Mouse (Mus musculus): ENCODE measurements around the gene Ube2e3. TPM values are rescaled to one million over a fixed set of nuclear protein-coding genes. Genes with fewer than 3 reads are reported as not detected.

Ube2e3 gene
- polyA plus RNA-seq, 1 experiment from 2014 or later = 134 TPM

DNA sequence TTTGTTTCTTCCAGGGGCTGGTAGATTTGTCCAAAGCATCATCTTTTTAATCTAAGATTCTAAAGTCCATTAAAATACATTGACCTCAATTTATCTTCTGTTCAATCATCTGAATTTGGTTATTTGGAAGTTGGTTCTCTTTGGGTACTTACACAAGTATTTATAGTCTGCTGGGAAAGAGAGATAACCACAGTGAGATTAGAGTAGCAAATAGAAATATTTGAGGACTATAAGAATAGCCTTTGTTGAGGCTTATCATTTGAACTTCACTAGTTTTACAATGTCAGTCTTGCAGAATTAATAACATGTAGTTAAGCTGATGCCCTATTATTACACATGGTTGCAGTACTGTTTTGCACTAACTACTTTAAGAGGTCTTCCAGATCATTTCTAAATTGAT lies 43.6 kb downstream of the Ube2e3 start:
- H3K27me3 ChIP-seq (ENCODE audit: insufficient read depth, low read length) = no peaks in the 10 kb centered on the region
- H3K9ac ChIP-seq (ENCODE audit: low read depth, low read length) = no peak overlapping the region
- H3K4me1 ChIP-seq (replicated peaks; ENCODE audit: insufficient read depth, low read length) = no peaks in the 10 kb centered on the region
- no peak overlapping the region for H3K27ac ChIP-seq
- TF ChIP-seq CTCF (IDR thresholded peaks at IDR 0.05; ENCODE audit: low read depth) = no peak
- no peak for ATAC-seq (replicated peaks; ENCODE audit: low FRiP score, low read depth)
- H3K36me3 ChIP-seq (ENCODE audit: insufficient read depth, low read length) = no peaks in the 10 kb centered on the region
- H3K4me2 ChIP-seq (ENCODE audit: low read length) = no peak overlapping the region
- no peak overlapping the region for H3K4me3 ChIP-seq (replicated peaks; ENCODE audit: low read depth, low read length)
- DNase-seq (ENCODE audit: low spot score) = no peak
- H3K9me3 ChIP-seq (replicated peaks; ENCODE audit: low read length) = no peaks in the 10 kb centered on the region

DNA sequence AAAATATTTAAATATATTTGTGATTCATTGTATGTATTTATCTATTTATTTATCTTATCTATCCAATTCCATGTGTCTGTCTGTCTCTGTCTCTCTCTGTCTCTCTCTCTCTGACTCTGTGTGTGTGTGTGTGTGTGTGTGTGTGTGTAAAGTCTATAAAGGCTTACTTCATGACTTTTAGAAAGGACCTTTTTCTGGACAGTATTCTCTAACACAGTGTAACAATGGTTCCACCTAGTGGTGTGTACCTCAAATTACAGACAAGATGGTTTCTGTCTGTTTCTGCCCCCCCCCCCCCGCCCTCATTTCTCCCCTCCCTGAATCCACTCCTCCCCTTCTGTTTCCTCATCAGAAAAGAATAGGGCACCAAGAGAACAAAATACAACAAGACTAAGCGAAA lies 46.9 kb downstream of the Ube2e3 start:
- no peak overlapping the region for H3K9ac ChIP-seq (ENCODE audit: low read depth, low read length)
- DNase-seq (ENCODE audit: low spot score) = no peak
- no peaks in the 10 kb centered on the region for H3K9me3 ChIP-seq (replicated peaks; ENCODE audit: low read length)
- no peak overlapping the region for H3K27ac ChIP-seq
- 0 out of 2 replicates have a peak, but pooled peaks cover 1% of the 10 kb centered on the region for H3K36me3 ChIP-seq (ENCODE audit: insufficient read depth, low read length)
- no peak overlapping the region for H3K4me2 ChIP-seq (ENCODE audit: low read length)
- no peak for ATAC-seq (replicated peaks; ENCODE audit: low FRiP score, low read depth)
- no peak overlapping the region for H3K4me3 ChIP-seq (replicated peaks; ENCODE audit: low read depth, low read length)
- H3K27me3 ChIP-seq (ENCODE audit: insufficient read depth, low read length) = no peaks in the 10 kb centered on the region
- 87% methylated on average over 2 of the region's 2 CpGs for WGBS
- peak; percentile 38; the same call in 1 of the 2 replicates for TF ChIP-seq CTCF (IDR thresholded peaks at IDR 0.05; ENCODE audit: low read depth)
- no peaks in the 10 kb centered on the region for H3K4me1 ChIP-seq (replicated peaks; ENCODE audit: insufficient read depth, low read length)

DNA sequence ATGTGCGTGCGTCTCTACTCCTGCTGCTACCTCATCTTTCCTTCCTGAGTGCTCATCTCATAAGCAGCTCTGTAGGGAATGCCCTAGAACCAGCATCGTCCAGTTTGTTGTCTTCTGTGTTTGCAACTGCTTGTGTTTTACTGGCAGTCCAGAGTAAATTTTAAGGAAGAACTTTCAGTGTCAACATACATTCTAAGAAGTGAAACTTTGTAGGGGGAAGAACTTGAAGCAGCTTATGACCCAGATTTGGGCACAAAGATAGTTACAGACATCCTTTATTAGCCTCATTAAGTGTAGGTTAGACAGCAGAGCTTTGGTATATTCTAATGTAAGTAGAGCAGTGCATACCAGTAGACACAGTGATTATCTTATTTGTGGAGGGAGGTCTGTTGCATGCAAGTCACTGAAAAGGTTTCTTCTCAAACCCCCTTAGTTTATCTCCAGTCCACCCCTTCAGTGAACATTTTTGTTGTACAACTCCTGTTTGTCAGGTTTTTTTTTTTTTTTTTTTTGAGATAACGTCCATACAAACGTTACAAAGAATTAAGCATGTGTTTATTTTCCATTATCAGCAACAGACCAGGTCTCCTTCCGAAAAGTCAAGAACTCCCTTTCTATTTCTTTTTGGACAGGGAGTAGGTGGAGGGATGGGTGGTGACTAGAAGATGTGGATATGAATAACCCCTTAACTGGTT lies 55.2 kb downstream of the Ube2e3 start:
- ATAC-seq (replicated peaks; ENCODE audit: low FRiP score, low read depth) (no peak), DNase-seq (ENCODE audit: low spot score) (no peak)
- no peaks in the 10 kb centered on the region for H3K9me3 ChIP-seq (replicated peaks; ENCODE audit: low read length)
- no peak overlapping the region for H3K4me2 ChIP-seq (ENCODE audit: low read length)
- H3K4me3 ChIP-seq (replicated peaks; ENCODE audit: low read depth, low read length) = no peak overlapping the region
- H3K27ac ChIP-seq = no peak overlapping the region
- H3K4me1 ChIP-seq (replicated peaks; ENCODE audit: insufficient read depth, low read length) = no peaks in the 10 kb centered on the region
- H3K9ac ChIP-seq (ENCODE audit: low read depth, low read length) = no peak overlapping the region
- WGBS = 82% methylated on average over 6 of the region's 6 CpGs
- no peaks in the 10 kb centered on the region for H3K27me3 ChIP-seq (ENCODE audit: insufficient read depth, low read length)
- TF ChIP-seq CTCF (IDR thresholded peaks at IDR 0.05; ENCODE audit: low read depth) = no peak
- 0 out of 2 replicates have a peak, but pooled peaks cover 3% of the 10 kb centered on the region for H3K36me3 ChIP-seq (ENCODE audit: insufficient read depth, low read length)

DNA sequence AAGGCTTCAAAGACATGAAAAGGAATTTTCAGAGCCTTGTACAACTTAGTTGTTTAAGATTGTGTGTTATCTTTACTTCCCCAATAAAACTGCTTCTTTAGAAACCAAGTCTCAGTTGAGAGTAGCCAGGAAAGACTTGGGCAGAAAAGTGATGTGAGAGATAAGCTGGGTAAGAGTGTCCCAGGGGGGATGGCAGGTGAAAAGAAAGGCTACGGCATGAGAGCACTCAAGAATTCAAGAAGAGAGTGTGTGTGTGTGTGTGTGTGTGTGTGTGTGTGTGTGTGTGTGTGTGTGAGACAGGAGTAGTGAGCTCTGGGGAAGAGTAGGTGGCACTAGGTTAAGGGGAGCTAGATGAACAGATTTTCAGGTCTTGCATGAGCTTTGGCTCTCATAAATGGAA lies 57.9 kb downstream of the Ube2e3 start:
- 33% methylated on average over 1 of the region's 1 CpGs for WGBS
- H3K4me3 ChIP-seq (replicated peaks; ENCODE audit: low read depth, low read length) = no peak overlapping the region
- DNase-seq (ENCODE audit: low spot score) (no peak), ATAC-seq (replicated peaks; ENCODE audit: low FRiP score, low read depth) (no peak)
- no peak for TF ChIP-seq CTCF (IDR thresholded peaks at IDR 0.05; ENCODE audit: low read depth)
- no peak overlapping the region for H3K4me2 ChIP-seq (ENCODE audit: low read length)
- no peaks in the 10 kb centered on the region for H3K27me3 ChIP-seq (ENCODE audit: insufficient read depth, low read length)
- no peak overlapping the region for H3K9ac ChIP-seq (ENCODE audit: low read depth, low read length)
- no peak overlapping the region for H3K27ac ChIP-seq
- H3K9me3 ChIP-seq (replicated peaks; ENCODE audit: low read length) = no peaks in the 10 kb centered on the region
- no peaks in the 10 kb centered on the region for H3K36me3 ChIP-seq (ENCODE audit: insufficient read depth, low read length)
- H3K4me1 ChIP-seq (replicated peaks; ENCODE audit: insufficient read depth, low read length) = no peaks in the 10 kb centered on the region

DNA sequence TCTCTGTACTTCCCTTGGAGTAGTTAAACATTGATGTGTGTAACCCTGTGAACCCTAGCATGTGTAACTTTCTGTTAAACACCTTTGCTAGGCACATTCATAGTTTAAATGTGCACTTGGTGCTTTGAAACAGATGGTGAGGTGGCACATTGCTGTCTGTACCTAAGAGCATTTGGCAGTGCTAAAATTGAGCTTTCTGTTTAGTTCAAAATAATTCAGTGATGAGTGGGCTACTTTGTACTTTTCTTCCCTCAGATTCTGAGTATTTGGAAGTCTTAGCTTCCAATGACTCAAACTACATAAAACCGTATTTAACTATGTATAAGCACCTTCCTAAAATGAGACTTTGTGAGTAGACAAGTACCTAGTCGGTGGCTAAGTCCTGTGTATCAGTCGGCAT lies 59.7 kb downstream of the Ube2e3 start:
- Histone ChIP-seq H3K27ac (no peak overlapping the region), H3K4me3 (replicated peaks; ENCODE audit: low read depth, low read length) (no peak overlapping the region), H3K9ac (ENCODE audit: low read depth, low read length) (no peak overlapping the region), H3K36me3 (ENCODE audit: insufficient read depth, low read length) (no peaks in the 10 kb centered on the region), H3K27me3 (ENCODE audit: insufficient read depth, low read length) (no peaks in the 10 kb centered on the region), H3K4me2 (ENCODE audit: low read length) (no peak overlapping the region), H3K4me1 (replicated peaks; ENCODE audit: insufficient read depth, low read length) (no peaks in the 10 kb centered on the region), H3K9me3 (replicated peaks; ENCODE audit: low read length) (no peaks in the 10 kb centered on the region)
- DNase-seq (ENCODE audit: low spot score) (no peak), ATAC-seq (replicated peaks; ENCODE audit: low FRiP score, low read depth) (no peak)
- TF ChIP-seq CTCF (IDR thresholded peaks at IDR 0.05; ENCODE audit: low read depth) = no peak
- 82% methylated on average over 3 of the region's 3 CpGs for WGBS

DNA sequence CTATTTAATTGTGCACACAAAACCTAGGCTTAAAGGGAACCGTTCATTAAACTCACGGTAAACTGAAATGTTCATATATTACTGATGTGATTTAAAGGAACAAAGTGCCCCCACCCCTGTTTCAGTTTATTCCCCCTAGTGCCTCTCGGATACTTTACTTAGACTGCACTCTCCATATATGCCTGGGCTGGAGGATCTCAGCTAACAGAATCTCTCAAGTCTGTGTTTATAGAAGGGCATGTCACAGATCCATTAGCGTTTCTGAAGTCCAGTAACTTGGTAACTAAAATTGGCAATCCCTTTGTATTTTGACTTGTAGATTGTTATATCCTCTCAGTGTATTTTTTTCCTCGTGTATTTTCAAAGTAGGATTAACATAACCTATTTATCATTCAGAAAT lies 60.2 kb downstream of the Ube2e3 start:
- no peak overlapping the region for H3K4me3 ChIP-seq (replicated peaks; ENCODE audit: low read depth, low read length)
- WGBS = 50% methylated on average over 5 of the region's 5 CpGs
- H3K36me3 ChIP-seq (ENCODE audit: insufficient read depth, low read length) = no peaks in the 10 kb centered on the region
- no peak overlapping the region for H3K4me2 ChIP-seq (ENCODE audit: low read length)
- ATAC-seq (replicated peaks; ENCODE audit: low FRiP score, low read depth) (no peak), DNase-seq (ENCODE audit: low spot score) (no peak)
- H3K27ac ChIP-seq = no peak overlapping the region
- H3K4me1 ChIP-seq (replicated peaks; ENCODE audit: insufficient read depth, low read length) = no peaks in the 10 kb centered on the region
- H3K9ac ChIP-seq (ENCODE audit: low read depth, low read length) = no peak overlapping the region
- no peaks in the 10 kb centered on the region for H3K27me3 ChIP-seq (ENCODE audit: insufficient read depth, low read length)
- no peaks in the 10 kb centered on the region for H3K9me3 ChIP-seq (replicated peaks; ENCODE audit: low read length)
- TF ChIP-seq CTCF (IDR thresholded peaks at IDR 0.05; ENCODE audit: low read depth) = no peak

DNA sequence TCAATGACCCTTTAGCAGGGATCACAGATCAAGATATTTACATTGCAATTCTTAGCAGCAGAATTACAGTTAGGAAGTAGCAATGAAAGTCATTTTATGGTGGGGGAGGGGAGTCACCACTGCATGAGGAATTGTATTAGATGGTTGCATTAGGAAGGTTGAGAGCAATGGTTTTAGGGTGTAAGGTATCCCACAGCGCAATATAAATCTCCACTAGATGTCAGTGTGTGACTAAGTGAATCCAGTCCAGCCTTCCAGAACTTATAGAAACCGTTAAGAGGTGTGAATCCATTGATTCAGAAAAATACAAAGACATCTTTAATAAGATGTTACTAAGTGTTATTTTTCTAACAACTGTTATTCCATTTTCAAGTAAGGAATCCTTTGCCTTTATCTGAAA lies 63.4 kb downstream of the Ube2e3 start:
- no peaks in the 10 kb centered on the region for H3K36me3 ChIP-seq (ENCODE audit: insufficient read depth, low read length)
- H3K9ac ChIP-seq (ENCODE audit: low read depth, low read length) = no peak overlapping the region
- H3K4me1 ChIP-seq (replicated peaks; ENCODE audit: insufficient read depth, low read length) = no peaks in the 10 kb centered on the region
- no peak overlapping the region for H3K4me3 ChIP-seq (replicated peaks; ENCODE audit: low read depth, low read length)
- 50% methylated on average over 2 of the region's 2 CpGs for WGBS
- ATAC-seq (replicated peaks; ENCODE audit: low FRiP score, low read depth) (no peak), DNase-seq (ENCODE audit: low spot score) (peak; percentile 41)
- H3K27ac ChIP-seq = no peak overlapping the region
- H3K27me3 ChIP-seq (ENCODE audit: insufficient read depth, low read length) = no peaks in the 10 kb centered on the region
- H3K4me2 ChIP-seq (ENCODE audit: low read length) = no peak overlapping the region
- peak; percentile 59 for TF ChIP-seq CTCF (IDR thresholded peaks at IDR 0.05; ENCODE audit: low read depth)
- H3K9me3 ChIP-seq (replicated peaks; ENCODE audit: low read length) = no peaks in the 10 kb centered on the region

Data from kidney, postnatal 0 days (tissue).